Mouse (Mus musculus): ENCODE measurements at regions not wholly inside any gene's neighbourhood (a gene's known extent, or its start where the extent isn't known, plus 50 kb on each side); places are given as distances from the start of the nearest gene placed in this dataset.
A peak's percentile ranks its signal among the peaks of the same experiment; 100 is the strongest.
"Not testable (repeated sequence)": the region's sequence is repeated elsewhere in the genome, so short reads cannot be mapped to it uniquely, and the experiment has no call there.

DNA sequence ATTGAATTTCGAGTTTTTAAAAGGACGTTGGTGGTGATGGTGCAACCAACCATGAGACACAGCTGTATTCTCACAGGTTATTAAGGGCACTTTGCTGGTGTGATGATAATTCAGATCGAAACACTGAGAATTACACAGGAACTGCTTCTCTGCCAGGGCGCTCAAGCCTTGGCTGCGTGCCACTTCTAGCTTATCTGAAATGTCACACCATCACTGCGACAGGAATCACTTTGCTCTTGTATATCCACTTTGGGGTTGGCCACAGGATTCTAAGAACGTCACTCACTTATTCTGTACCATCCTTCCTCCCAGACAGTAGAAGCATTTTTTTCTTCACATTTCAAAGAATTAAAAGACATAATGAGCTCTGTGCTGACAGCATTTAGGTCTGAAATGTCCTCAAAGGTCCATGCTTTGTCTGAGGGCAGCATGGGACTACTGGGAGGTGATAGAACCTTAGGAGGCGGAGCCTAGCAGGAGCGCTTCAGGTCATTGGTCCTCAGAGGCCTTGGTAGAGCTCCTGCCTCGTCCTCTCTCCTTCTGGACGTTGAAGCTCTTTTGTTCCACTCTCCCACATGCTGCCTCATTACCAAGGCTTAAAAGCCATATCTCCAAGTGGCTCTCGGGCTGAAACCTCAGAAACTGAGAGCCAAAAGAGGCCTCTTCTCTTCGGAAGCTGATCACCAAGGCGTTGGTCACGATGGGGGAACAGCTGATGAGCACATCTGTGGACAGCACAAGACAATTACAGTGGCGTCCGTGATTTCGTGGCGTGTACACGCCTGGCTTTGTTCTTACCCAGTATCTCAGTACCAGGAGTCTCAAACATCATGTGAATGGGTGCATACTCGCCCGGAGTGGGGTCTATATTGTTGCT lies 167.7 kb downstream of the Enc1 start:
- no peak overlapping the region for H3K27ac ChIP-seq
- H3K36me3 ChIP-seq, result no peaks in the 10 kb centered on the region
- no peaks in the 10 kb centered on the region for H3K9me3 ChIP-seq
- WGBS, result 76% methylated on average over 22 of the region's 22 CpGs
- ATAC-seq (ENCODE audit: insufficient number of reproducible peaks, low FRiP score, low TSS enrichment, low read depth), result no peak
- no peak overlapping the region for H3K4me3 ChIP-seq
- H3K4me1 ChIP-seq, result peaks cover 28% of the 10 kb centered on the region
- no peaks in the 10 kb centered on the region for H3K27me3 ChIP-seq
- H3K9ac ChIP-seq, result no peak overlapping the region
- no peak overlapping the region for H3K4me2 ChIP-seq

DNA sequence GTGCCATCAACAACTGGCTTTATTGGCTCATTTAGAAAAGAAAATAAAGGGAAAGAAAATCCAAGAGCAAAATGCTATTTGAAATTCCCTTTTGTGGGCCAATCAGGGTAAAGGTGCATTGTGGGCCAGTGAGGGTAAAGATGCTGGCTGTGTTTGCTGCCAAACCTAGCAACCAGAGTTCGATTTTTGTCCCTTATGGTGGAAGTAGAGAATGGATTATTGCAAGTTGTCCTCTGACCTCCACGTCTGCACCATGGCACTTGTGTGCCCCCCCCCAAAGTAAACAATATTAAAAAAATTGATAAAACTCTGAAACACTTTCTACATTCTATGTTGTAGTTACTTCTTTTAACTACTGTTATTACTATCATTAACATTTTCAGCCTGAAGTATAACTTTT lies 166.9 kb downstream of the Enc1 start:
- Histone ChIP-seq H3K4me2 (no peak overlapping the region), H3K9ac (no peak overlapping the region), H3K27me3 (no peaks in the 10 kb centered on the region), H3K9me3 (no peaks in the 10 kb centered on the region), H3K4me1 (peaks cover 28% of the 10 kb centered on the region), H3K4me3 (no peak overlapping the region), H3K27ac (no peak overlapping the region), H3K36me3 (no peaks in the 10 kb centered on the region)
- ATAC-seq (ENCODE audit: insufficient number of reproducible peaks, low FRiP score, low TSS enrichment, low read depth), result no peak
- 68% methylated on average over 2 of the region's 2 CpGs for WGBS

DNA sequence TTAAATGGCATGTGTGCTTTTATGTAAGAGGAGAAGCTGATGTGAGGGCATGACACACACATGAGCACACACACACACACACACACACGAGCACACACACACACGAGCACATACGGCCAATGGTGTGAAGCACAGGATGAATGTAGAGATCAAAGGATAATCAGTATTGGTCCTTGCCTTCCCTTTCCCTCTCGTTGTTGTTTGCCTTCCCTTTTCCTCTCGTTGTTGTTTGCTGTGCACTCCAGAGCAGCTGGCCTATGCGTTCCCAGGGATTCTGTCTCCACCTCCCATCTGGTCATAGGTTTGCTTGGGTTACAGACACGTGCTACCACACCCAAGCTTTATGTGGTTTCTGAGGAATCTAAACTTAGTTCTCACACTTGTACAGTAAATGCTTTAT lies 165.8 kb downstream of the Enc1 start:
- WGBS, result 30% methylated on average over 7 of the region's 7 CpGs
- no peak overlapping the region for H3K4me3 ChIP-seq
- no peaks in the 10 kb centered on the region for H3K36me3 ChIP-seq
- no peak overlapping the region for H3K4me2 ChIP-seq
- no peak overlapping the region for H3K9ac ChIP-seq
- no peaks in the 10 kb centered on the region for H3K27me3 ChIP-seq
- ATAC-seq (ENCODE audit: insufficient number of reproducible peaks, low FRiP score, low TSS enrichment, low read depth), result peak; percentile 55; the same call in 1 of the 2 replicates
- peaks cover 28% of the 10 kb centered on the region for H3K4me1 ChIP-seq
- H3K27ac ChIP-seq, result no peak overlapping the region
- H3K9me3 ChIP-seq, result no peaks in the 10 kb centered on the region

DNA sequence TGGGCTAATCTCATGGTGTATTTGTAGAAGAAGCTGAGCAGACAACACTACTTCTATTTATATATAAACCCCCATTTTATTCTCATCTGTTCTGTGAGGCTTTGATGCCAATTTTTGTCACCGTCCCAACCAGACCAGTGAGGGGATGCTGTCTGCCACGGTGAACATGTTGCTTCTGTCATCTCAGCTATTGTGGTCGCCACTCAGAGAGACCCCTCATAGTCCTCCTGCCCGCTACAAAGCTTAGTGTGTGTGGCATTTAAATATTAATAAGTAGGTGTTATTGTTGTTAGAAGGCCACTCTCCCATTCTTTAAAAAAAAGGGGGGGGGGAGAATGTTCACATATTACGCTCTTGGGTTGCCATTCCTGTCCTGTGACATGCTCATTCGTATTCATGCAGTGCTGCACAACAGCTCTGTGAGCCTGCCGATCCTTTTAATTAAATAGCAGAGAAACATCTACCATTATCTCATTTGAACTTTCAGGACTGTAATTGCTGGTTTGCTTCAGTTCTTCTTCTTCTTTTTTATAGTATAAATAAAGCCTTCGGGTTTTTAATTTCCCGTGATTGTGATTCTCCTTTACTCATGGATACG lies 161.4 kb downstream of the Enc1 start:
- Histone ChIP-seq H3K36me3 (no peaks in the 10 kb centered on the region), H3K27me3 (no peaks in the 10 kb centered on the region), H3K9ac (no peak overlapping the region), H3K27ac (no peak overlapping the region), H3K4me3 (no peak overlapping the region), H3K4me2 (no peak overlapping the region), H3K4me1 (no peaks in the 10 kb centered on the region; the same call in 1 of the 2 replicates), H3K9me3 (no peaks in the 10 kb centered on the region)
- ATAC-seq (ENCODE audit: insufficient number of reproducible peaks, low FRiP score, low TSS enrichment, low read depth), result no peak
- 86% methylated on average over 10 of the region's 10 CpGs for WGBS

DNA sequence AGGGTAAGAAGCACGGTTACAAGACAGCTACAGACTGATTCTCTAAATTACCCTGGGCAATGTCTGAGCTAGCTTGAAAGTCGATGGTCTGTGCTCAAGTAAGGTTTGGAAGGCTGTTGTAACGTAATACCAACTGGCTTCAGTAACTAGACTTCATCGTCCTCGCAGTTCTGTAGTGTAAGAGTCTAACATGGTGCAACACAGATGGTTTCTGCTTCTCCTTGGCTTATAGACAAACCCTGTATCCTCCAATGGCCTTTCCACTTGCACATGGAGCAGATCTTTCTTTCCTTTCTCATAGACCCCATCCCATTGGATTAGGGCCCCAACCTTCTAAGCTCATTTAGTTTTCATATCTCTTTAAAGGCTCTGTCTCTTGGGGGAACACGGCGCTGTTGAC lies 160.7 kb downstream of the Enc1 start:
- Histone ChIP-seq H3K27ac (no peak overlapping the region), H3K9me3 (no peaks in the 10 kb centered on the region), H3K4me2 (no peak overlapping the region), H3K36me3 (no peaks in the 10 kb centered on the region), H3K9ac (no peak overlapping the region), H3K4me3 (no peak overlapping the region), H3K4me1 (no peaks in the 10 kb centered on the region; the same call in 1 of the 2 replicates), H3K27me3 (no peaks in the 10 kb centered on the region)
- no peak for ATAC-seq (ENCODE audit: insufficient number of reproducible peaks, low FRiP score, low TSS enrichment, low read depth)
- WGBS, result 74% methylated on average over 7 of the region's 7 CpGs

DNA sequence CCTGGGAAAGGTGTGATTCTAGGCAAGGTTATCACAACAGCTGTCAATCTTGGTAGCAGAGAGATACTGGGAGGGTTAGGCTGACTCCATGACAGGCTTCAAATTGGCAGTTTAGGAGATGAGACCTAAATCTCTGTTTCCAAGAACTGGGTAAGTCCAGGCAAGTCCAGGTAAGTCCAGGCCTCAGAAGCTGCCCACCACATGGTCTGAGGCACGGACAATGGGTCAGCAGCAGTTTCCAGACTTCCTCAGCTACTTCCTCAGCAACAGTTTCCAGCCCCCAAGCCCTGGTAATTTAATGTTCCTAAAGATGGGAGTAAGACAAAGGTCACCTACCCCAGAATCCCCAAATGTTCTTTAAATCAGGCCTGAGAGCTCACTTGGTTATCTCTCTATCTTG lies 157.1 kb downstream of the Enc1 start:
- ATAC-seq (ENCODE audit: insufficient number of reproducible peaks, low FRiP score, low TSS enrichment, low read depth), result no peak
- no peak overlapping the region for H3K4me3 ChIP-seq
- H3K4me2 ChIP-seq, result no peak overlapping the region
- no peak overlapping the region for H3K27ac ChIP-seq
- no peaks in the 10 kb centered on the region for H3K4me1 ChIP-seq
- 80% methylated on average over 1 of the region's 1 CpGs for WGBS
- no peaks in the 10 kb centered on the region for H3K9me3 ChIP-seq
- H3K27me3 ChIP-seq, result no peaks in the 10 kb centered on the region
- no peak overlapping the region for H3K9ac ChIP-seq
- H3K36me3 ChIP-seq, result no peaks in the 10 kb centered on the region

DNA sequence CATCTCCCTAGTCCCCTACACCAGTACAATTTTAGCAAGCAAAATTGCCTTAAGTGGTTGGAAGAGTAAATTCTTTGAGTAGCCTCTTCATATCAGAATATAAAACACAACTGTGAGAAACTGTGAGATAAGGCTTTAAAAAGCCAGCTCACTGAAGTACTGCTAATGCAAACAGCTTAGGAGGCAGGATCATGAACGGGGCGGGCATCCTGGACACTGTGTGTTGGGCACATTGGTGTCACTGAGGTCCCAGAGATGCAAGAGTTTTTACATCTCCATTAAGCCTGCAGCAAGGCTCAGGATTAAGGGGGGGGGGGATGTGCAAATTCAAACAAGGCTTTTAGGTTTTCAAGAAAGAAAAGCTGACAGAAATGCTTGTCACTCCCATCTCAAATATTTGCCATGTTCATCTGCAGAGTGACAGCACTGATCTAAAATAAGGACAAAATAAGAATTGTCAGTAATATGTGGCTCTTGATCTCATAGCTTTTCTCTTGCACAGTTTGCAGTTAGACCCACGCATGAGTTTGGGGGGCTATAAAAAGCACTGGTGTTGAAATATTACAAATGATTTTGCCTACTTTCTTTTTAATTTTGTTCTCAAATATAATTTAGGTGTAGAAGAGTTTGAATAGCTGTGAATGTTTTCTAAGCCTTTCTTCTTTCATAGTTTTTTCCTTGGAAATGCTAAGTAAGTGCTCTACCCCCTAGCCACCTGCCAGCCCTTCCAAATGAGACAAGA lies 156.2 kb downstream of the Enc1 start:
- no peak for ATAC-seq (ENCODE audit: insufficient number of reproducible peaks, low FRiP score, low TSS enrichment, low read depth)
- no peak overlapping the region for H3K4me3 ChIP-seq
- no peaks in the 10 kb centered on the region for H3K36me3 ChIP-seq
- H3K4me1 ChIP-seq, result no peaks in the 10 kb centered on the region
- no peak overlapping the region for H3K27ac ChIP-seq
- no peak overlapping the region for H3K4me2 ChIP-seq
- H3K9me3 ChIP-seq, result no peaks in the 10 kb centered on the region
- no peak overlapping the region for H3K9ac ChIP-seq
- 86% methylated on average over 3 of the region's 3 CpGs for WGBS
- H3K27me3 ChIP-seq, result no peaks in the 10 kb centered on the region

DNA sequence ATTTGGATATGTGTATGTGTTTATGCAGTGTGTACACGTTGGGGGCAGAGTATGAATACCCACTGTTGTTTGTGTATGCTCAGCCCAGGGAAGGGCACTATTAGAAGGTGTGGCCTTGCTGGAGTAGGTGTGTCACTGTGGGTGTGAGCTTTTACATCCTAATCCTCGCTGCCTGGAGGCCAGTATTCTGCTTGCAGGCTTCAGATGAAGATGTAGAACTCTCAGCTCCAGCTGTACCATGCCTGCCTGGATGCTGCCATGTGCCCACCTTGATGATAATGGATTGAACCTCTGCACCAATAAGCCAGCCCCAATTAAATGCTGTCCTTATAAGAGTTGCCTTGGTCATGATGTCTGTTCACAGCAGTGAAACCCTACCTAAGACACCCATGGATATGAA lies 155.4 kb downstream of the Enc1 start:
- not testable (repeated sequence) for H3K27me3 ChIP-seq; H3K9ac ChIP-seq; H3K36me3 ChIP-seq; ATAC-seq (ENCODE audit: insufficient number of reproducible peaks, low FRiP score, low TSS enrichment, low read depth); H3K27ac ChIP-seq; H3K4me3 ChIP-seq; H3K9me3 ChIP-seq; H3K4me1 ChIP-seq; H3K4me2 ChIP-seq
- 63% methylated on average over 2 of the region's 2 CpGs for WGBS

DNA sequence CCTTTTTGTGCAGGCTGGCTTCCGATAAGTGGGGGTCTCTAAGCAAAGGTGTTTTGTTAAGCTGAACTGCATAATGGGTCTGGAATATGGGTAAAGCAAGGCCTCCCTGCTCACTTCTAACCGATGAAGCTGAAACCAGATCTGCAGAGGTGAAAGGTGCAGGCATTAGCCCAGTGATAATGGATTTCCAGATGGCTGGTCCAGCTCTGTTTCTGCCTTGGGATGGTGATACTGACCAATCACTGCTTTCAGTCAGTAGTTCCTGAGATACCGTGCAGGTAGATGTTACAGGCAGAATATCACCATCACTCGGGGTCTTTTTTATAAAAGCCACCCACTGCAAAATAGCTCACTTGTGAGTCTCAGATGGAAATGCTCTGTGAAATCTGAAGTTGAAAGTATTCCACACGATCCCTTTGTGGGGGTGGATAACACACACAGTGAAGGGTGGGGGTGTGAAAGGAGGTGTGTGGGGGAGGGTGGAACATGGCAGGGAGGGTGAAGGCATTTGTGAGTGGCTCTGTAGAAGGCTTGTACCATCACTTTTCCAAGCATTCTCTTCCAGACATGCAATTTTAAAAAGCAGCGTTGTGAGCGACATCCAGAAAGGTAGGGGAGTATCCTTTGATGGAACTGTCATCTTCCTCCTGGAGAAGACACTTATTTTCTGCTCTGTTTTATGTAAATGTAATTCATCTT lies 154.0 kb downstream of the Enc1 start:
- Histone ChIP-seq H3K9ac (no peak overlapping the region), H3K27me3 (no peaks in the 10 kb centered on the region), H3K4me3 (no peak overlapping the region), H3K4me1 (peaks cover 5% of the 10 kb centered on the region), H3K4me2 (no peak overlapping the region), H3K27ac (no peak overlapping the region), H3K9me3 (no peaks in the 10 kb centered on the region), H3K36me3 (no peaks in the 10 kb centered on the region)
- ATAC-seq (ENCODE audit: insufficient number of reproducible peaks, low FRiP score, low TSS enrichment, low read depth), result no peak
- 60% methylated on average over 7 of the region's 7 CpGs for WGBS

DNA sequence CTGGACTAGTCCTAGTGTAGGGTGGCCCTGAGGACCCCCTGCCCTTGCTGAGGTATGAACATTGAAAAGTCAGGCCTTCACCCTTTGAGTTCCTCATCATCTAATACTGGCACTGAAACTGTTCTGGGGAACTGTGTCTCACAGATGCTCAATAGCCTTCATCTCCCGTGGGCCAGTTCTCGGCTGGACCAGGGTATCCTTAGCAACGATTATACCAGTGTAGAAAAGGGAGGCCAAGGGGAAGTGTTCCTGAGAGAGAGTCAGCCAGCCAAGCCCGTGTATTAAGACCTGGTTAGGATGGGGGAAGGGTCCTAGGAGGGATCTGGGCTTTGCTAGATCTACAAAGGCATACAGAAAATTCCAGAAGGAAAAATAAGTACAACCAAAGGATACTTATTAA lies 153.2 kb downstream of the Enc1 start:
- no peaks in the 10 kb centered on the region for H3K9me3 ChIP-seq
- no peak overlapping the region for H3K9ac ChIP-seq
- no peak overlapping the region for H3K4me3 ChIP-seq
- no peaks in the 10 kb centered on the region for H3K27me3 ChIP-seq
- H3K4me2 ChIP-seq, result no peak overlapping the region
- no peaks in the 10 kb centered on the region for H3K36me3 ChIP-seq
- WGBS, result 57% methylated on average over 4 of the region's 4 CpGs
- no peak overlapping the region for H3K27ac ChIP-seq
- ATAC-seq (ENCODE audit: insufficient number of reproducible peaks, low FRiP score, low TSS enrichment, low read depth), result no peak
- peaks cover 5% of the 10 kb centered on the region for H3K4me1 ChIP-seq

DNA sequence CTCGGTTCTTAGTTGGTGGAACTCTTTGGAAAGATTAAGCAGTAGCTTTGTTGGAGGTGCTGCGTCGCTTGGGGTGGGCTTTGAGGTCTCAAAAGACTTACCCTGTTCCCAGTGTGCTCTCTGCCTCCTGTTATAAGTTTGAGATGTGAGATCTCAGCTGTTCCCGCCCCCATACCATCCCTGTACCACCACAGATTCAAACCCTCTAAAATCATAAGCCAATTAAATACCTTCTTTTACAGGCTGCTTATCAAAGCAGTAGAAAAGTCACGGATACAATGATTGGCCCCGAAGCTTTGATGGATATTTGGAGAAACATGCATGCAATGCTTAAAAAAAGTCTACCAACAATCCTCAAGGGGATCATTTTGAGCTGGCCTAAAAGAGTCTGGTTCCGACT lies 152.6 kb downstream of the Enc1 start:
- no peak overlapping the region for H3K9ac ChIP-seq
- no peaks in the 10 kb centered on the region for H3K36me3 ChIP-seq
- peaks cover 5% of the 10 kb centered on the region for H3K4me1 ChIP-seq
- no peak overlapping the region for H3K4me2 ChIP-seq
- WGBS, result 89% methylated on average over 7 of the region's 7 CpGs
- H3K27me3 ChIP-seq, result no peaks in the 10 kb centered on the region
- ATAC-seq (ENCODE audit: insufficient number of reproducible peaks, low FRiP score, low TSS enrichment, low read depth), result no peak
- no peak overlapping the region for H3K4me3 ChIP-seq
- H3K9me3 ChIP-seq, result no peaks in the 10 kb centered on the region
- H3K27ac ChIP-seq, result no peak overlapping the region

Measured in limb, embryonic 15.5 days (tissue).